Mouse (Mus musculus) G1E (cell line): Measurements from ENCODE around the gene Sirpa. TPM values are rescaled to one million over a fixed set of nuclear protein-coding genes. Genes with fewer than 3 reads are reported as not detected.

ENCODE experiments used
- ATAC-seq: 2 replicates; pipeline ENCODE4 v1.8.0; 2016; ENCODE audit warnings: mild to moderate bottlenecking; ENCODE audit not compliant: insufficient number of reproducible peaks, poor library complexity, low FRiP score, severe bottlenecking; ENCODE audit errors: extremely low read depth
- DNase-seq: peaks from one replicate; pipeline ENCODE4 v3.0.0; 2012; ENCODE audit warnings: low spot score
- H3K27me3 ChIP-seq: 2 replicates; pipeline ENCODE4 v1.6.1; 2012; ENCODE audit warnings: mild to moderate bottlenecking, low read length, inconsistent platforms; ENCODE audit not compliant: insufficient read depth
- H3K36me3 ChIP-seq: replicated peaks from 2 replicates; pipeline ENCODE3; 2012; ENCODE audit warnings: mild to moderate bottlenecking, inconsistent platforms
- H3K4me1 ChIP-seq: 2 replicates; pipeline ENCODE4 v1.6.1; 2012; ENCODE audit warnings: low read depth, low read length, inconsistent platforms, mixed read lengths; ENCODE audit not compliant: insufficient read depth
- H3K4me3 ChIP-seq: 2 replicates; pipeline ENCODE4 v1.5.1; 2012; ENCODE audit warnings: low read depth, mild to moderate bottlenecking, inconsistent platforms, low read length, moderate library complexity, mixed read lengths
- H3K9me3 ChIP-seq: replicated peaks from 2 replicates; pipeline ENCODE4 v1.6.1; 2012; ENCODE audit warnings: inconsistent platforms
- CTCF ChIP-seq: IDR thresholded peaks from 2 replicates; pipeline ENCODE4 v1.5.1; 2012; ENCODE audit warnings: low read depth, low read length, inconsistent platforms, mixed read lengths
- GATA1 ChIP-seq: IDR thresholded peaks from 2 replicates; pipeline ENCODE4 v1.6.1; 2012; ENCODE audit warnings: borderline replicate concordance, low read length, inconsistent platforms, mixed read lengths
- GATA2 ChIP-seq: IDR thresholded peaks from 2 replicates; pipeline ENCODE4 v1.6.1; 2012; ENCODE audit warnings: low read depth, low read length, inconsistent platforms, borderline replicate concordance
- POLR2AphosphoS5 ChIP-seq: IDR thresholded peaks from 2 replicates; pipeline ENCODE4 v1.6.1; 2012; ENCODE audit warnings: low read depth, low read length, inconsistent platforms; ENCODE audit not compliant: insufficient replicate concordance
- TAL1 ChIP-seq: conservative IDR thresholded peaks from 2 replicates; pipeline ENCODE4 v1.6.1; 2012; ENCODE audit warnings: low read depth, low read length, inconsistent platforms, mixed read lengths
- polyA plus RNA-seq: library from polyadenylated mRNA; stranded (reverse); fragments of >175 nt; gene quantifications from 2 replicates; pipeline ENCODE4 v1.2.3, GENCODE M21; 2012
- total RNA-seq, 2 experiments: library from RNA; stranded (forward) in 1 of 2; stranded (reverse) in 1 of 2; fragments of 200-1000 nt in 1 of 2; fragments of >200 nt in 1 of 2; fragmentation: Nextera tagmentation in 1 of 2; gene quantifications; 2 replicates each; pipeline ENCODE4 v1.2.3; 2014 to 2017

Gene Sirpa
- total and polyA plus RNA-seq, 3 experiments = 1.2 TPM; not detected in 2

DNA sequence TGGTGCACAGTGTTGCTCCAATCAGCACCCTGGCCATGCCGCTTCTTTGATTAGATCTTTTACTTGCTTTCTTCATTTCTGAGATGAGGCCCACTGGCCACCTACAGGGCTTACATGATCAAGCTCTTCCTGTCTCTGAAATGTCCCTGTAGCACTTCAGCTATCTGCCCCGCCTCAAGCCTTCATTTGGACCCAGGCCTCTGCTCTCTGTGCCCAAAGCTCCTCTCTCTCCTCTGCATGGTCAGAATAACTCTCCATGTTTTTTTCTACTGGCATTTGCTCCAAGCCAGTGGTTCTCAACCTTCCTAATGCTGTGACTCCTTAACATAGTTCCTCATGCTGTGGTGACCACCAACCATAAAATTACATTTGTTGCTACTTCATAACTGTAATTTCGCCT, 87.6 kb downstream of the Sirpa start:
- DNase-seq = no peak
- Histone ChIP-seq H3K9me3 (no peaks in the 10 kb centered on the region), H3K4me3 (no peak overlapping the region), H3K27me3 (peaks cover 14% of the 10 kb centered on the region), H3K36me3 (no peaks in the 10 kb centered on the region), H3K4me1 (no peaks in the 10 kb centered on the region)
- TF ChIP-seq TAL1 (no peak), GATA1 (no peak), POLR2AphosphoS5 (no peak), GATA2 (no peak), CTCF (no peak)
- no peak for ATAC-seq

Other genes starting within 250 kb of the Sirpa start
- gene Il1b, start 221.7 kb upstream of the Sirpa start, total RNA-seq (2014; fragmentation: Nextera tagmentation) = 56.0 and 82.2 TPM in 2 replicates
- gene Il1b, start 221.7 kb upstream of the Sirpa start, total RNA-seq (2017) = 11.2 and 12.2 TPM in 2 replicates
- gene Il1b, start 221.7 kb upstream of the Sirpa start, polyA plus RNA-seq = 0.18 and 0.26 TPM in 2 replicates
- gene F830045P16Rik, start 56.2 kb upstream of the Sirpa start, total RNA-seq (2014; fragmentation: Nextera tagmentation) = not detected in 2 replicates
- not detected in 2 replicates for gene F830045P16Rik, start 56.2 kb upstream of the Sirpa start, total RNA-seq (2017)
- not detected in 2 replicates for gene F830045P16Rik, start 56.2 kb upstream of the Sirpa start, polyA plus RNA-seq
- not detected in 2 replicates for gene Pdyn, start 107.0 kb downstream of the Sirpa start, total RNA-seq (2014; fragmentation: Nextera tagmentation)
- 0.12 TPM in 1 of 2 replicates, not detected in the other for gene Pdyn, start 107.0 kb downstream of the Sirpa start, total RNA-seq (2017)
- gene Pdyn, start 107.0 kb downstream of the Sirpa start, polyA plus RNA-seq = not detected in 2 replicates
- gene Stk35, start 207.7 kb downstream of the Sirpa start, total RNA-seq (2014; fragmentation: Nextera tagmentation) = 22.9 and 28.5 TPM in 2 replicates
- gene Stk35, start 207.7 kb downstream of the Sirpa start, total RNA-seq (2017) = 8.8 and 10.9 TPM in 2 replicates
- gene Stk35, start 207.7 kb downstream of the Sirpa start, polyA plus RNA-seq = 7.8 and 10.4 TPM in 2 replicates